ENCODE assay signal across 9 mouse cellular contexts in genomic region chr8:104601941-104602371, GRCm38 (mm10). TPM values are rescaled to one million over a fixed set of nuclear protein-coding genes. Genes with fewer than 3 reads are reported as not detected.
DNase-seq lines count a peak whose midpoint lies in the region; ATAC-seq lines count a peak whose summit lies in the region.
"Had no signal": no experiment of that assay in that cellular context is flagged by ENCODE, and none has a peak within 500 bp of the region (broad histone marks: within the 10 kb centered on the region; RNA-seq: fewer than 3 reads in every experiment).

No protein-coding gene starts in this region.

- 0 out of 2 replicates have a peak, but pooled peaks have one; percentile 12 for ATAC-seq in heart, embryonic 16.5 days (replicated peaks; ENCODE audit: extremely low read depth, insufficient read depth, low FRiP score)
- 0 out of 2 replicates have a peak, but pooled peaks have one; percentile 5 for ATAC-seq in limb, embryonic 13.5 days (ENCODE audit: low FRiP score, low read depth)
- ATAC-seq in cerebellum, adult (ENCODE audit: insufficient number of reproducible peaks, low FRiP score, low TSS enrichment), result no peak

- peak overlapping the region; percentile 57 for H3K27ac ChIP-seq in heart, embryonic 16.5 days (ENCODE audit: low read length)
- H3K27ac ChIP-seq in limb, embryonic 13.5 days, result no peak overlapping the region

- H3K36me3 ChIP-seq in heart, embryonic 16.5 days (ENCODE audit: control insufficient read depth, insufficient read depth), result no peaks in the 10 kb centered on the region
- H3K36me3 ChIP-seq in limb, embryonic 13.5 days, result peaks cover 7% of the 10 kb centered on the region; the same call in 1 of the 2 replicates

- H3K9me3 ChIP-seq in heart, embryonic 16.5 days (replicated peaks; ENCODE audit: control insufficient read depth, low read length), result no peaks in the 10 kb centered on the region
- H3K9me3 ChIP-seq in limb, embryonic 13.5 days, result no peaks in the 10 kb centered on the region

- whole genome bisulfite sequencing in heart, embryonic 16.5 days, result under 1% methylated on average over 12 of the region's 12 CpGs
- WGBS in limb, embryonic 13.5 days, result 0% methylated on average over 12 of the region's 12 CpGs

- peak overlapping the region; percentile 73 for H3K4me2 ChIP-seq in heart, embryonic 16.5 days (ENCODE audit: low read depth, low read length)
- H3K4me2 ChIP-seq in limb, embryonic 13.5 days (replicated peaks), result peak overlapping the region; percentile 60

- DNase-seq in kidney, adult 11 months, result peak; percentile 56
- no peak for DNase-seq in kidney, adult 8-10 months
- DNase-seq in retina, postnatal 1 day, result peak; percentile 54
- DNase-seq in layer of hippocampus, adult 9-11 months, result no peak
- no peak for DNase-seq in layer of hippocampus, postnatal 25 days (ENCODE audit: extremely low spot score in 1 of 2, low spot score in 1 of 2)

- peak overlapping the region; percentile 45 for H3K4me3 ChIP-seq in heart, embryonic 16.5 days (ENCODE audit: low read length)
- H3K4me3 ChIP-seq in limb, embryonic 13.5 days, result peak overlapping the region; percentile 34

- H3K4me1 ChIP-seq in heart, embryonic 16.5 days (ENCODE audit: control insufficient read depth, insufficient read depth, low read length), result peaks cover 41% of the 10 kb centered on the region
- peaks cover 18% of the 10 kb centered on the region for H3K4me1 ChIP-seq in limb, embryonic 13.5 days

- H3K27me3 ChIP-seq in heart, embryonic 16.5 days (ENCODE audit: control insufficient read depth, insufficient read depth, low read length), result no peaks in the 10 kb centered on the region
- H3K27me3 ChIP-seq in limb, embryonic 13.5 days, result peaks cover 7% of the 10 kb centered on the region; the same call in 1 of the 2 replicates

- peak overlapping the region; percentile 65 for H3K9ac ChIP-seq in heart, embryonic 16.5 days (ENCODE audit: low read length)
- no peak overlapping the region; the same call in 1 of the 2 replicates for H3K9ac ChIP-seq in limb, embryonic 13.5 days

RNA-seq across cellular contexts. Expression of gene Pdp2, which starts 10.7 kb away (rescaled TPM):
- 6.2 and 6.7 TPM in 2 replicates for polyA plus RNA-seq in heart, embryonic 16.5 days (2015; fragmentation: Nextera tagmentation; extraction: Ambion mirVana)
- 13.8 and 14.0 TPM in 2 replicates for polyA plus RNA-seq in limb, embryonic 13.5 days (2015; fragmentation: Nextera tagmentation; extraction: Ambion mirVana)
- total RNA-seq in layer of hippocampus, postnatal 25 days (2021), result 1 to 10 TPM; 7.8 to 8.1 TPM

RNA-seq across cellular contexts. Expression of gene Cdh16, which starts 22.2 kb away (rescaled TPM):
- 20.1 and 25.9 TPM in 2 replicates for polyA plus RNA-seq in heart, embryonic 16.5 days (2015; fragmentation: Nextera tagmentation; extraction: Ambion mirVana)
- 0.22 TPM in 1 of 2 replicates, not detected in the other for polyA plus RNA-seq in limb, embryonic 13.5 days (2015; fragmentation: Nextera tagmentation; extraction: Ambion mirVana)
- not detected for total RNA-seq in layer of hippocampus, postnatal 25 days (2021)
- total RNA-seq: MEL had no signal

RNA-seq across cellular contexts. Expression of gene Rrad, which starts 29.2 kb away (rescaled TPM):
- polyA plus RNA-seq in heart, embryonic 16.5 days (2015; fragmentation: Nextera tagmentation; extraction: Ambion mirVana), result 289 and 293 TPM in 2 replicates
- 18.1 TPM in 2 replicates for polyA plus RNA-seq in limb, embryonic 13.5 days (2015; fragmentation: Nextera tagmentation; extraction: Ambion mirVana)
- 1 to 10 TPM; 1.4 to 1.5 TPM for total RNA-seq in layer of hippocampus, postnatal 25 days (2021)

RNA-seq across cellular contexts. Expression of gene Ciao2b, which starts 39.8 kb away (rescaled TPM):
- 171 and 196 TPM in 2 replicates for polyA plus RNA-seq in heart, embryonic 16.5 days (2015; fragmentation: Nextera tagmentation; extraction: Ambion mirVana)
- polyA plus RNA-seq in limb, embryonic 13.5 days (2015; fragmentation: Nextera tagmentation; extraction: Ambion mirVana), result 88.9 and 89.4 TPM in 2 replicates
- total RNA-seq in layer of hippocampus, postnatal 25 days (2021), result 10 to 100 TPM; 24.9 to 35.8 TPM

Comparison
In these comparisons a context has a peak if more than half of its experiments do, and no peak if none do; other contexts are left out.
1. DNase-seq: peak in kidney, adult 11 months (single experiment) and retina, postnatal 1 day (single experiment); none in kidney, adult 8-10 months (0 of 2), layer of hippocampus, adult 9-11 months (single experiment) and layer of hippocampus, postnatal 25 days (0 of 2).
2. RNA of gene Cdh16, which starts 22.2 kb away (polyA plus RNA-seq): 20.1 to 25.9 TPM in heart, embryonic 16.5 days; 0.22 TPM in limb, embryonic 13.5 days; every median in the first group is over 10 times any median in the second.
3. RNA of gene Rrad, which starts 29.2 kb away (polyA plus RNA-seq): 289 to 293 TPM in heart, embryonic 16.5 days; 18.1 TPM in limb, embryonic 13.5 days; every median in the first group is over 10 times any median in the second.